In genomic region chr11:70615074-70615473, GRCm38 (mm10) we compare ENCODE assay signal across 9 mouse cellular contexts. TPM values are rescaled to one million over a fixed set of nuclear protein-coding genes. Genes with fewer than 3 reads are reported as not detected.
DNase-seq lines count a peak whose midpoint lies in the region; ATAC-seq and TF ChIP-seq lines count a peak whose summit lies in the region.
"Had no signal": no experiment of that assay in that cellular context is flagged by ENCODE, and none has a peak within 500 bp of the region (broad histone marks: within the 10 kb centered on the region; RNA-seq: fewer than 3 reads in every experiment).

No protein-coding gene starts in this region.

- peak overlapping the region; percentile 18; the same call in 1 of the 2 replicates for H3K27ac ChIP-seq in layer of hippocampus, adult 2 months
- peak overlapping the region; percentile 40; the same call in 1 of the 2 replicates for H3K27ac ChIP-seq in heart, adult 2 months
- H3K27ac ChIP-seq in lung, embryonic 16.5 days (ENCODE audit: low read length): peak overlapping the region; percentile 14; the same call in 1 of the 2 replicates

- H3K4me2 ChIP-seq in lung, embryonic 16.5 days (ENCODE audit: low read depth, low read length): peak overlapping the region; percentile 87

- no peaks in the 10 kb centered on the region for H3K79me2 ChIP-seq in heart, adult 2 months (replicated peaks; ENCODE audit: control insufficient read depth, insufficient read depth, low read length)

- no peaks in the 10 kb centered on the region for H3K36me3 ChIP-seq in heart, adult 2 months (ENCODE audit: control insufficient read depth, insufficient read depth, low read length)
- H3K36me3 ChIP-seq in lung, embryonic 16.5 days (ENCODE audit: control insufficient read depth, insufficient read depth, low read length): peaks cover 11% of the 10 kb centered on the region

- peaks cover 3% of the 10 kb centered on the region for H3K4me1 ChIP-seq in heart, adult 2 months (ENCODE audit: control insufficient read depth, insufficient read depth, low read length)
- peaks cover 13% of the 10 kb centered on the region; the same call in 1 of the 2 replicates for H3K4me1 ChIP-seq in lung, embryonic 16.5 days (replicated peaks; ENCODE audit: control insufficient read depth, insufficient read depth, low read length)

- peak; percentile 95 for ATAC-seq in lung, embryonic 16.5 days (ENCODE audit: low read depth)
- ATAC-seq: Patski had no signal

- TF ChIP-seq EP300 in heart, adult 2 months (IDR thresholded peaks at IDR 0.05; ENCODE audit: insufficient read depth, low read depth, low read length): 0 out of 2 replicates have a peak, but pooled peaks have one; percentile 3

- peak; percentile 27; the same call in 1 of the 2 replicates for TF ChIP-seq CTCF in layer of hippocampus, adult 2 months (conservative IDR thresholded peaks at IDR 0.05)
- TF ChIP-seq CTCF in heart, adult 2 months (IDR thresholded peaks at IDR 0.05): peak; percentile 20

- peak overlapping the region; percentile 49 for H3K9ac ChIP-seq in heart, adult 2 months (ENCODE audit: low read depth, low read length)
- H3K9ac ChIP-seq in lung, embryonic 16.5 days (ENCODE audit: low read length): peak overlapping the region; percentile 68

- peak overlapping the region; percentile 31; the same call in 1 of the 2 replicates for H3K4me3 ChIP-seq in layer of hippocampus, adult 2 months
- peak overlapping the region; percentile 48 for H3K4me3 ChIP-seq in heart, adult 2 months
- peak overlapping the region; percentile 49 for H3K4me3 ChIP-seq in lung, embryonic 16.5 days (ENCODE audit: low read length)

- DNase-seq in layer of hippocampus, adult 2 months (ENCODE audit: low spot score in 2 of 2): peak in 1 of 2 experiments; percentile 37
- DNase-seq in layer of hippocampus, postnatal 14 days (ENCODE audit: low spot score in 2 of 2): no peak
- DNase-seq in embryo, embryonic 11.5 days (ENCODE audit: low read depth, low spot score): peak; percentile 30
- DNase-seq in heart, adult 2 months: peak; percentile 79 to 83
- peak; percentile 71 for DNase-seq in kidney, adult 18-20 months
- DNase-seq in ovary, postnatal 14 days (ENCODE audit: low spot score): peak; percentile 42
- peak; percentile 61 to 81 for DNase-seq in urinary bladder, postnatal 36 days (ENCODE audit: low spot score in 2 of 2)

- no peaks in the 10 kb centered on the region for H3K9me3 ChIP-seq in lung, embryonic 16.5 days (ENCODE audit: control insufficient read depth, low read length)

- 4% methylated on average over 17 of the region's 17 CpGs for WGBS in heart, adult 2 months
- WGBS in lung, embryonic 16.5 days: 1% methylated on average over 17 of the region's 17 CpGs

- intact Hi-C loops in heart, adult 2 months (cut with DNase I): no loop called here

- TF ChIP-seq POLR2A in heart, adult 2 months (IDR thresholded peaks at IDR 0.05; ENCODE audit: insufficient read depth, low read depth, low read length): peak; percentile 73

- H3K27me3 ChIP-seq in heart, adult 2 months (ENCODE audit: control insufficient read depth, insufficient read depth, low read length): no peaks in the 10 kb centered on the region
- H3K27me3 ChIP-seq in lung, embryonic 16.5 days (ENCODE audit: control insufficient read depth, insufficient read depth, low read depth, low read length): no peaks in the 10 kb centered on the region; the same call in 1 of the 2 replicates
- H3K27me3 ChIP-seq: Patski had no signal

RNA-seq across cellular contexts. Expression of gene 4930544D05Rik, which starts 0.6 kb away (rescaled TPM):
- under 1 TPM; 0.47 to 0.72 TPM for total RNA-seq in layer of hippocampus, adult 2 months (2021)
- under 1 TPM; 0.88 TPM for total RNA-seq in layer of hippocampus, postnatal 14 days (2021)
- total RNA-seq in heart, adult 2 months (2021): not detected
- 0.31 TPM in 1 of 2 replicates, not detected in the other for polyA plus RNA-seq in heart, adult 2 months (2012; rRNA removed)
- not detected in 2 replicates for polyA plus RNA-seq in lung, embryonic 16.5 days (2015; fragmentation: Nextera tagmentation; extraction: Ambion mirVana)
- polyA plus RNA-seq: Patski had no signal

RNA-seq across cellular contexts. Expression of gene Chrne, which starts 3.9 kb away (rescaled TPM):
- total RNA-seq in layer of hippocampus, adult 2 months (2021): not detected
- total RNA-seq in layer of hippocampus, postnatal 14 days (2021): under 1 TPM; 0.32 to 0.57 TPM
- total RNA-seq in heart, adult 2 months (2021): not detected
- not detected in 2 replicates for polyA plus RNA-seq in heart, adult 2 months (2012; rRNA removed)
- polyA plus RNA-seq in lung, embryonic 16.5 days (2015; fragmentation: Nextera tagmentation; extraction: Ambion mirVana): 0.33 TPM in 1 of 2 replicates, not detected in the other
- polyA plus RNA-seq: Patski had no signal

RNA-seq across cellular contexts. Expression of gene Gp1ba, which starts 23.8 kb away (rescaled TPM):
- not detected for total RNA-seq in layer of hippocampus, adult 2 months (2021)
- not detected for total RNA-seq in layer of hippocampus, postnatal 14 days (2021)
- under 1 TPM; 0.34 to 0.98 TPM for total RNA-seq in heart, adult 2 months (2021)
- 0.29 and 0.59 TPM in 2 replicates for polyA plus RNA-seq in heart, adult 2 months (2012; rRNA removed)
- polyA plus RNA-seq in lung, embryonic 16.5 days (2015; fragmentation: Nextera tagmentation; extraction: Ambion mirVana): 0.35 and 0.50 TPM in 2 replicates

RNA-seq across cellular contexts. Expression of gene Rnf167, which starts 32.0 kb away (rescaled TPM):
- total RNA-seq in layer of hippocampus, adult 2 months (2021): 10 to 100 TPM; 88.8 to 99.4 TPM
- 10 to 100 TPM; 70.2 to 72.3 TPM for total RNA-seq in layer of hippocampus, postnatal 14 days (2021)
- total RNA-seq in heart, adult 2 months (2021): 10 to 100 TPM; 50.8 to 58.7 TPM
- 65.0 and 80.9 TPM in 2 replicates for polyA plus RNA-seq in heart, adult 2 months (2012; rRNA removed)
- 129 and 134 TPM in 2 replicates for polyA plus RNA-seq in lung, embryonic 16.5 days (2015; fragmentation: Nextera tagmentation; extraction: Ambion mirVana)

RNA-seq across cellular contexts. Expression of gene Slc25a11, which starts 32.2 kb away (rescaled TPM):
- 100 to 1,000 TPM; 115 to 123 TPM for total RNA-seq in layer of hippocampus, adult 2 months (2021)
- total RNA-seq in layer of hippocampus, postnatal 14 days (2021): 100 to 1,000 TPM; 124 to 127 TPM
- total RNA-seq in heart, adult 2 months (2021): 100 to 1,000 TPM; 532 to 626 TPM
- polyA plus RNA-seq in heart, adult 2 months (2012; rRNA removed): 632 and 932 TPM in 2 replicates
- 156 and 171 TPM in 2 replicates for polyA plus RNA-seq in lung, embryonic 16.5 days (2015; fragmentation: Nextera tagmentation; extraction: Ambion mirVana)

Comparison
In these comparisons a context has a peak if more than half of its experiments do, and no peak if none do; other contexts are left out.
1. DNase-seq: peak in embryo, embryonic 11.5 days (single experiment), heart, adult 2 months (2 of 2), kidney, adult 18-20 months (single experiment), ovary, postnatal 14 days (single experiment) and urinary bladder, postnatal 36 days (2 of 2); none in layer of hippocampus, postnatal 14 days (0 of 2).
2. Peak in every context shown above with its lines, with median percentiles within 50 percentile points of each other: H3K27ac ChIP-seq and H3K4me3 ChIP-seq.